Mouse (Mus musculus) neural tube, embryonic 10.5 days (tissue): ENCODE results near the gene Zdhhc11.
"Not testable (repeated sequence)": the region's sequence is repeated elsewhere in the genome, so short reads cannot be mapped to it uniquely, and the experiment has no call there.

Experiments used
- DNase-seq: peaks from one replicate; pipeline ENCODE4 v3.0.0-alpha.2; 2017; ENCODE audit warnings: low spot score; ENCODE audit errors: extremely low spot score

Zdhhc11 gene

GRCm38 (mm10) chr13:74006881-74007280 lies 43.2 kb downstream of the Zdhhc11 start:
- DNase-seq = not testable (repeated sequence)

- DNase-seq = not testable (repeated sequence)
These were observed 44.6 kb downstream of the Zdhhc11 start for GRCm38 (mm10) chr13:74008216-74008615.

- DNase-seq = peak; percentile 84
These were observed 45.5 kb downstream of the Zdhhc11 start, which contains the start of gene Tppp for GRCm38 (mm10) chr13:74008948-74009718. Tppp (plus strand) TSS chr13:74009407.

GRCm38 (mm10) chr13:74009791-74010614 lies 46.4 kb downstream of the Zdhhc11 start:
- peak; percentile 76 for DNase-seq

GRCm38 (mm10) chr13:74010678-74011077 lies 47.0 kb downstream of the Zdhhc11 start:
- DNase-seq = no peak

GRCm38 (mm10) chr13:74015908-74016307 lies 52.3 kb downstream of the Zdhhc11 start:
- no peak for DNase-seq

GRCm38 (mm10) chr13:74017426-74017825 lies 53.8 kb downstream of the Zdhhc11 start:
- DNase-seq = no peak

GRCm38 (mm10) chr13:74019006-74019405 lies 55.4 kb downstream of the Zdhhc11 start:
- not testable (repeated sequence) for DNase-seq

GRCm38 (mm10) chr13:74025151-74026081 lies 61.8 kb downstream of the Zdhhc11 start:
- DNase-seq = no peak

- DNase-seq = peak; percentile 22
These were observed 62.6 kb downstream of the Zdhhc11 start for GRCm38 (mm10) chr13:74026215-74026614.

- DNase-seq = no peak
These were observed 64.5 kb downstream of the Zdhhc11 start for GRCm38 (mm10) chr13:74028116-74028515.

GRCm38 (mm10) chr13:74029013-74029412 lies 65.4 kb downstream of the Zdhhc11 start:
- DNase-seq = no peak

- no peak for DNase-seq
These were observed 67.0 kb downstream of the Zdhhc11 start for GRCm38 (mm10) chr13:74030691-74031090.

GRCm38 (mm10) chr13:74031133-74031532 lies 67.5 kb downstream of the Zdhhc11 start:
- no peak for DNase-seq

- DNase-seq = no peak
These were observed 71.1 kb downstream of the Zdhhc11 start for GRCm38 (mm10) chr13:74034756-74035155.

GRCm38 (mm10) chr13:74035776-74036175 lies 72.1 kb downstream of the Zdhhc11 start:
- no peak for DNase-seq

- DNase-seq = no peak
These were observed 76.3 kb downstream of the Zdhhc11 start for GRCm38 (mm10) chr13:74039926-74040325.
